Mouse (Mus musculus) lung, postnatal 0 days (tissue): Measurements from ENCODE around the gene Mtr.

Experiments
- CTCF ChIP-seq: IDR thresholded peaks from 2 replicates; pipeline ENCODE4 v1.5.1; 2016; ENCODE audit warnings: antibody characterized with exemption, mild to moderate bottlenecking
- EP300 ChIP-seq: IDR thresholded peaks from 2 replicates; pipeline ENCODE4 v1.6.1; 2016; ENCODE audit warnings: antibody characterized with exemption, mild to moderate bottlenecking, control low read depth

DNA sequence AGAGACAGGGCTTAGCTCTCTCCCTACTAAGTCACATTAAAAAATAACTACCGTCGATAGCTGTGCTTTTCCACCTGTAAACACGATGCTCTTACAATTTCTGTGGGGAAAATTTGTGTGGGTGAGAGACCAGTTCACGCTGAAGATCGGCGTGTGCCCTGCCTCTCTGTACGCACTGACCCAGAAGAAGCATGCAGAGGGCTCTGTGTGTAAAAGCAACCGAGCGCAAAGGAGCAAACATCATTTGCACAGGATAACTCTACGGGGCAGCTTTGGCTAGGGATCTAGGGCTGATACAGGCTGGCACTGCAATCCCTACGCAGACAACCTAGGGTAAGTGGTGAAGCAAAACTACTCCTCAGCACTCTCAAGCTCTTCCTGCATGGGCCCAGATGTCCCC, 104.0 kb downstream of the Mtr start:
- TF ChIP-seq EP300 (no peak), CTCF (no peak)
